Mouse (Mus musculus): ENCODE measurements around the gene Bmp7. TPM values are rescaled to one million over a fixed set of nuclear protein-coding genes. Genes with fewer than 3 reads are reported as not detected.

The Bmp7 gene
- polyA plus RNA-seq (2014; fragmentation: Nextera tagmentation; extraction: Ambion mirVana), result 8.7 and 11.4 TPM in 2 replicates

DNA sequence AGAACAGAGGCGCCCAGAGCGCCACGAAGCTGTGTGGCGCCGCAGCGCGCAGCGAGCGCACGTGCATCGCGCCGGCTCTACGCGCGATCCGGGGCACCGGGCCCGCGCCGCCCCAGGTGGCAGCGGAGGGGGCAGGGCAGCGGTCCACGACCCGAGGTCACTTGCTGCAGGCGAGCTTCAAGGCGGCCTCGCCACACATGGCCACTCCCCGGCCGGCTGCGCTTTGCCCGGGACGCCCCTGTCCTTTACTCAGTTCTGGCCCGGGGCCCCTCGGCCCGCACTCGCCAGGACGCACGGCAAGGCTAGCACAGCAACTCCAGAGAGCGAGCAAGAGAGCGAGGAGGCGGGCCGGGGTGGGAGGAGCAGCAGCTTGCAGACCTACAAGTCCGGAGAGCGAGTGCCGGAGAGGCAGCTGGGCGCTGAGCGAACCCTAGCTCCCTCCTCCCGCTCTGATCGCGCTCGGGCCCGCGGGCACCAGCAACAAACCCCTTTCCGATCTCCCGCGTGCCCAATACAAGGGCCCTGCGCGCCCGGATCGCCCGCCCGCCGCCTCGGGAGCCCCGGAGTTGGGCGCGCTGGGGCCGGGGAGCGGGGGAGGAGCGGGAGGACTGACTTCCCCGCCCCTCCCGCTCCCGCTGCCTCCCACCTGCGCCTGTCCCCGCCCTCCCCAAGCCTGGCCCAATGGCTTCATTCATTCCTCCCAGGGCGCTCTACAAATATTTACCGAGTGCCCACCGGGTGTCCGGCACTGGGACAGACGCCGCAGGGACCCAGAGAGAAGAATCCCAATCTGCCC lies at the start of gene Bmp7:
Gene Bmp7, minus strand, starts transcription at position 319 of the 796 bp plus-strand sequence.
- Histone ChIP-seq H3K9me3 (replicated peaks; ENCODE audit: control insufficient read depth, low read length) (no peaks in the 10 kb centered on the region), H3K4me1 (ENCODE audit: control insufficient read depth, insufficient read depth, low read length) (peaks cover 20% of the 10 kb centered on the region), H3K4me2 (ENCODE audit: low read length) (peak within 1 kb of the TSS; percentile 93), H3K36me3 (ENCODE audit: control insufficient read depth, insufficient read depth, low read length) (no peaks in the 10 kb centered on the region), H3K27ac (ENCODE audit: low read depth, low read length) (peak within 1 kb of the TSS; percentile 33), H3K9ac (ENCODE audit: low read length) (peak within 1 kb of the TSS; percentile 53), H3K27me3 (replicated peaks; ENCODE audit: control insufficient read depth, insufficient read depth, low read length) (peaks cover 68% of the 10 kb centered on the region), H3K4me3 (ENCODE audit: low read depth, low read length) (peak within 1 kb of the TSS; percentile 43)
- DNase-seq (ENCODE audit: low spot score), result peak; percentile 70
- WGBS, result under 1% methylated on average over 76 of the region's 82 CpGs
- peak; percentile 60 for ATAC-seq

DNA sequence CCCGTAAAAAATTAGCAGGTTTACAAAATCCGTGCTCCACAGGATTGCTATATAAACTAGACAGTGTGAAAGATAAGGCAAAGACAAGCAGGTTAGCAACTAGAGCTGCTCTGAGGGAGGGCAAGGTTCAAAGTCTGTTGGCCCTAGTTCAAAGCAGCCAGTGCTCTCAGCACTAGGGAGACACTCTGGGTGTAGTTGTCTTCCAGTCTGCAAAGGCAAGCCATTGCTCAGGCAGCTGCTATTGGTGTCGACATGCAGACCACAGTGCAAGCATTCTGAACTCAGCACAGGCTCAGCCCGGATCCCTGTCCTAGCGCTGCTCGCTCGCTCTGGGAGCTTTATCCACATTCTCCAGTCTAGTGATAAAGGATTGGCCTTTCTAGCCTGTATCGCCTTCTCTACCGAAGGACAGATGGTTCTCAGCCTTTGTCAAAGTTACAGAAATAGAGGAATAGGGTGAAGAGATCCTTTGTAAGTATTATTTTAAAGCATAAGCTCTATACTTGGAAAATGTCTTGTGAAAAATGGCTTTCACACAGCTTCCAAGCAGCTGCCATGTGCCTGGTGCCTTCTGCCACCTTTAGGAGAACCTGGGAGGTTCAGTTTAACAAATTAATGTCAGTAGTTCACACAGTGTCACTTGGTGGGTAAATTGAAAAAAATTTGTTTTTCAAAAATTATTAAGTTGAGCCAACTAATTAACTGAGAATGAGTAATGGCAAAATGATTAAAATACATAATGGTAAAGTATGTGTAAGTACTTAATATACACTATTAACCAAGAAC lies 42.8 kb upstream of the Bmp7 start:
- Histone ChIP-seq H3K4me2 (ENCODE audit: low read length) (no peak overlapping the region), H3K9ac (ENCODE audit: low read length) (no peak overlapping the region), H3K27me3 (replicated peaks; ENCODE audit: control insufficient read depth, insufficient read depth, low read length) (no peaks in the 10 kb centered on the region), H3K27ac (ENCODE audit: low read depth, low read length) (no peak overlapping the region), H3K9me3 (replicated peaks; ENCODE audit: control insufficient read depth, low read length) (no peaks in the 10 kb centered on the region), H3K36me3 (ENCODE audit: control insufficient read depth, insufficient read depth, low read length) (no peaks in the 10 kb centered on the region), H3K4me1 (ENCODE audit: control insufficient read depth, insufficient read depth, low read length) (0 out of 2 replicates have a peak, but pooled peaks cover 2% of the 10 kb centered on the region), H3K4me3 (ENCODE audit: low read depth, low read length) (no peak overlapping the region)
- ATAC-seq (no peak), DNase-seq (ENCODE audit: low spot score) (no peak)
- 78% methylated on average over 9 of the region's 9 CpGs for WGBS

DNA sequence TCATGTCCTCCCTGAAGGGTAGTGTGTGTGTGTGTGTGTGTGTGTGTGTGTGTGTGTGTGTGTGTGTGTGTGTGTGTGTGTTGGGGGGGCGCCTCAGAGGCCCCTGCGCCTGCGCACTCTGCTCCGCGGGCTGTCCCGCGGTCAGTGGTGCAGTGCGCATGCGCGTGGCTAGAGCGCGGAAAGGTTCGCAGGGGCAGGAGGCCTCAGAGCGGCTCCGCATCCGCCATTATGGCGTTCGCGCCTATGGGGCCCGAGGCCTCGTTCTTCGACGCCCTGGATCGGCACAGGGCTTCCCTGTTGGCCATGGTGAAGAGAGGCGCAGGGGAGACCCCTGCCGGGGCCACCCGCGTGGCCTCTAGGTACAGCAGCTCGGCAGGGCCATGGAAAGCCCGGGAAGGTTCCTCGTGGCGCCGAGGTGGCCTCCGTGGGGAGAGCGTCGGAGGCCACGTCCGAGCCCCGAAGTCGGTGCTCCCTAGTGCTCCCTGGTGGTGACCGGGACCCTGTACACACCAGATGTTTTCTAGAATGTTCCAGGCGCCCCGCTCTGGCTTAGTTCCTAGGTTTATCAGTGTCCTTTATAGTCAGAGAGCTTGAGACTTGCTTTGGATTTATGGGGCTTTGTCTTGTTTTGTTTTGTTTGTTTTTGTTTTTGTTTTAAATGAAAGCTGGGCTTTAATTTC lies 39.7 kb upstream of the Bmp7 start:
- Histone ChIP-seq H3K4me3 (ENCODE audit: low read depth, low read length) (no peak overlapping the region), H3K4me2 (ENCODE audit: low read length) (no peak overlapping the region), H3K9me3 (replicated peaks; ENCODE audit: control insufficient read depth, low read length) (no peaks in the 10 kb centered on the region), H3K9ac (ENCODE audit: low read length) (no peak overlapping the region), H3K36me3 (ENCODE audit: control insufficient read depth, insufficient read depth, low read length) (no peaks in the 10 kb centered on the region), H3K4me1 (ENCODE audit: control insufficient read depth, insufficient read depth, low read length) (peaks cover 8% of the 10 kb centered on the region), H3K27ac (ENCODE audit: low read depth, low read length) (no peak overlapping the region), H3K27me3 (replicated peaks; ENCODE audit: control insufficient read depth, insufficient read depth, low read length) (no peaks in the 10 kb centered on the region)
- DNase-seq (ENCODE audit: low spot score) (no peak), ATAC-seq (no peak)
- WGBS, result 94% methylated on average over 43 of the region's 43 CpGs

DNA sequence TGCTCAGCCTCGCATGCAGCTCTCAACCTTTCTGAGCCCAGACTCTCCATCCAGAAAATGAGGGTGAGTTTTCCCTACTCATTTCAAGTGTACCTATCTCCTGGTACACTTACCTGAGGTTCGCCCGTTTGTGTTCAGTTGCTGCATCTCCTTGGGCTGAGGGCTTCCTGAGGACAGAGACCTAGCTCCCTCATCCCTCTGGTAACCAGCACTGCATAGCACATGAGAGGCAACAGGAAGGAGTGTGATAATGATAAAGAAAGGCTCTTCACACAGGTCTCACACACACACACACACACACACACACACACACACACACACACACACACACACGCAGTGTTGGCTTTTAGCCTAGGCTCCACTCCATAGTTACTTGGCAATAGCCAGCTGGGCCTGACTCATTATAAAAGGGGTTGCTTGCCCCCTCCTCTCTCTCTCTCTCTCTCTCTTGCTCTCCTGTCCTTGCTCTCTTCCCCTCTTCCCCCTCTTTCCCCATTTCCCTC lies 38.1 kb upstream of the Bmp7 start:
- Histone ChIP-seq H3K4me1 (ENCODE audit: control insufficient read depth, insufficient read depth, low read length) (peaks cover 8% of the 10 kb centered on the region), H3K4me3 (ENCODE audit: low read depth, low read length) (no peak overlapping the region), H3K9me3 (replicated peaks; ENCODE audit: control insufficient read depth, low read length) (no peaks in the 10 kb centered on the region), H3K9ac (ENCODE audit: low read length) (no peak overlapping the region), H3K27me3 (replicated peaks; ENCODE audit: control insufficient read depth, insufficient read depth, low read length) (no peaks in the 10 kb centered on the region), H3K36me3 (ENCODE audit: control insufficient read depth, insufficient read depth, low read length) (no peaks in the 10 kb centered on the region), H3K27ac (ENCODE audit: low read depth, low read length) (no peak overlapping the region), H3K4me2 (ENCODE audit: low read length) (no peak overlapping the region)
- peak; percentile 40; the same call in 1 of the 2 replicates for ATAC-seq
- 40% methylated on average over 4 of the region's 4 CpGs for WGBS
- DNase-seq (ENCODE audit: low spot score), result peak; percentile 56

DNA sequence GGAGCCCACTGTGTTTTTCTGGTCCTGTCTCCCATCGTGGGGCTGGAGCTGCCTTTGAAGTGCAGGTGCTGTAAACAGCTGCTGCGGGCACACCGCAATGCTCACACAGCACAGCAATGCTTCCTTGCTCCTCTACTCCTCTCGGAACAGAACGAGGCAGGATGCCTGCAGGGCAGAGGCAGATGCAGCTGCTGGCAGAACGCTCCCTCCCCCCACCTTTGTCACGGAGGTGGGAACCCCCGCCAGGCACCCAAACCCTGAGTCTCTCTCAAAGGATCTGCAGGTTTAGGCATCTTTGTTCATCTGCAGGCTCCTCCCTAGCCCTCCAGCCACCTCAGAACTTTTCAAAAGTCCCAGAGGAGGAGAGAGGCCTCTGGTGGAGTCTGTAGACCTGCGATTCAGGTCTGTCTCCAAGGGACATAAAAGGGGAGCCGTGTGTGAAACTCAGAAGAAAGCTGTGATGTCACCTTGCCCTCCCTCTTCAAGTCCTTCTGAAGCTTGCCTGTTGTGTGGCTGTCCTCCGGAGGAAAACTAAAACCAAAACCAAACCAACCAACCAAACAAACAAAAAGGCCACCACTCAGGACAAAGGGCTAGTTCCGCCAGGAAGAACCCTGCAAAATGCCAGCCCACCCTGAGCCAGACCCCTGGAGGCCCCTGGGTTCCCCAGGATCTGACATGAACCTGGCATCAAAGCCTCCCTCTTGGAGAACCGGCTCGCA lies 37.4 kb upstream of the Bmp7 start, which contains the start of gene Spo11:
Gene Spo11, plus strand, starts transcription at position 292 of the 722 bp plus-strand sequence.
- Histone ChIP-seq H3K9me3 (replicated peaks; ENCODE audit: control insufficient read depth, low read length) (no peaks in the 10 kb centered on the region), H3K36me3 (ENCODE audit: control insufficient read depth, insufficient read depth, low read length) (no peaks in the 10 kb centered on the region), H3K27me3 (replicated peaks; ENCODE audit: control insufficient read depth, insufficient read depth, low read length) (no peaks in the 10 kb centered on the region), H3K4me3 (ENCODE audit: low read depth, low read length) (no peak within 1 kb of the TSS), H3K9ac (ENCODE audit: low read length) (peak within 1 kb of the TSS; percentile 37; the same call in 1 of the 2 replicates), H3K27ac (ENCODE audit: low read depth, low read length) (no peak within 1 kb of the TSS), H3K4me2 (ENCODE audit: low read length) (peak within 1 kb of the TSS; percentile 32), H3K4me1 (ENCODE audit: control insufficient read depth, insufficient read depth, low read length) (peaks cover 8% of the 10 kb centered on the region)
- ATAC-seq, result peak; percentile 44; the same call in 1 of the 2 replicates
- WGBS, result 9% methylated on average over 14 of the region's 14 CpGs
- peak; percentile 46 for DNase-seq (ENCODE audit: low spot score)

DNA sequence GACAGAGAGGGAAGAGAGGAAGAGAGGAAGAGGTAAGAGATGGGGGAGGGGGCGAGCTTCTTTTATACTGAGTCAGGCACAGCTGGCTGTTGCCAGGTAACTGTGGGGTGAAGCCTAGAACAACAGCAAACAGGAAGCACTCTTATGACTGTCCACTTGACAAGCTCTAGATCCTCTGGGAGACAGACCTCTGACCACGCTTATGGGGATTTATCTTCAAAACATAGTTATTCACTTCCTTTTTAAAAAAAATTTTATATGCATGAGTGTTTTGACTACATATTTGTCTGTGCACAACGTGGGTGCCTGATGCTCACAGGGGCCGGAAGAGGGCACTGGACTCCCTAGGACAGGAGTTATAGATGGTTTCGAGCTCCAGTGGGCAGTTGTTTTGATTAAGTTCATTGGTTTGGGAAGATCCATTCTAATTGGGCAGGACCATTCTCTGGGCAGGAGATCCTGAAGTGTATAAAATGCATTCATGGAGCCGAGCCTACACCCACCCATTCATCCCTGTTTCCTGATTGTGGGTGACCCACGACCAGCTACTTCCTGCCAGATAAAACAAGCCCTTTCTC lies 36.6 kb upstream of the Bmp7 start:
- ATAC-seq (no peak), DNase-seq (ENCODE audit: low spot score) (no peak)
- Histone ChIP-seq H3K4me1 (ENCODE audit: control insufficient read depth, insufficient read depth, low read length) (peaks cover 8% of the 10 kb centered on the region), H3K27me3 (replicated peaks; ENCODE audit: control insufficient read depth, insufficient read depth, low read length) (no peaks in the 10 kb centered on the region), H3K9ac (ENCODE audit: low read length) (peak overlapping the region; percentile 37; the same call in 1 of the 2 replicates), H3K27ac (ENCODE audit: low read depth, low read length) (no peak overlapping the region), H3K4me2 (ENCODE audit: low read length) (peak overlapping the region; percentile 32), H3K4me3 (ENCODE audit: low read depth, low read length) (no peak overlapping the region), H3K9me3 (replicated peaks; ENCODE audit: control insufficient read depth, low read length) (no peaks in the 10 kb centered on the region), H3K36me3 (ENCODE audit: control insufficient read depth, insufficient read depth, low read length) (no peaks in the 10 kb centered on the region)
- 22% methylated on average over 7 of the region's 7 CpGs for WGBS

DNA sequence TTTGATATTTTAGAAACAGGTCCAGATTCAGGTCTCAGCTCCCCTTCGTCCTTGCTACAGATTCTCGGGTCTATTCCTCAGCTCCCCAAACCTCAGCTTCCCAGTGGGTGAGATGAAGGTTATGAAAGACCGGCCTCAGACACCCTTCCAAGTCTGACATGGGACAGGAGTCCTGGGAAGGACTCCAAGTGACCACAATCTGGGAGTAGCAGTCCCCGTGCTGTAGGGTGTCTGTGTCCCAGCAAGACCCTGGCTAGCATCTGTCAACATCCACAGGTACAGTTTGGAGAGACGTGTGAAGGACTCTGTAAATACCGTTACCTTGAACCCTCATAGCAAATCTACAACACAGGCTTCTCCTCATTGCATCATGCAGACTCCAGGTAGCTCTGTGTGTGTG lies 35.0 kb upstream of the Bmp7 start:
- H3K36me3 ChIP-seq (ENCODE audit: control insufficient read depth, insufficient read depth, low read length), result no peaks in the 10 kb centered on the region
- no peaks in the 10 kb centered on the region for H3K9me3 ChIP-seq (replicated peaks; ENCODE audit: control insufficient read depth, low read length)
- ATAC-seq (no peak), DNase-seq (ENCODE audit: low spot score) (no peak)
- H3K27ac ChIP-seq (ENCODE audit: low read depth, low read length), result no peak overlapping the region
- no peak overlapping the region for H3K4me3 ChIP-seq (ENCODE audit: low read depth, low read length)
- 84% methylated on average over 6 of the region's 6 CpGs for WGBS
- no peak overlapping the region for H3K4me2 ChIP-seq (ENCODE audit: low read length)
- H3K4me1 ChIP-seq (ENCODE audit: control insufficient read depth, insufficient read depth, low read length), result peaks cover 8% of the 10 kb centered on the region
- no peak overlapping the region for H3K9ac ChIP-seq (ENCODE audit: low read length)
- no peaks in the 10 kb centered on the region for H3K27me3 ChIP-seq (replicated peaks; ENCODE audit: control insufficient read depth, insufficient read depth, low read length)

DNA sequence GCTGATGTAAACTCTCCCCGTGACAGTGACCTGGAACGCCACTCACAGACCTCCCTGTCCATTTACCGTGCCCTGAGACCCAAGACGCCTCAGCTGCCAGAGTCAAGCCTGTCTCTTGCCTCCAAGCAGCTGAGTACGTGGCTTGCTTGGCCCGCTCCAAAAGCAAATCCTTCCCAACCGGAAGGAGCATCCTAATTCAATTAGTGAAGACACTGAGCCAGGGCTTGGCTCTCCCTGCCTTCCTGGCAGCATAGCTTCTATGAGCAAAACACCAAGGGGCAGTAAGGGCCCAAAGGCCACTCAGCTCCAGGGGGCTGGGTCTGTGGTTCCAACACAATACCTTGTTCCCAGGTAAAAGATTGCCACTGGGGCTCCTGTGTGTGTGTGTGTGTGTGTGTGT lies 34.6 kb upstream of the Bmp7 start:
- H3K4me3 ChIP-seq (ENCODE audit: low read depth, low read length), result no peak overlapping the region
- DNase-seq (ENCODE audit: low spot score) (no peak), ATAC-seq (no peak)
- 31% methylated on average over 7 of the region's 7 CpGs for WGBS
- H3K9ac ChIP-seq (ENCODE audit: low read length), result no peak overlapping the region
- no peak overlapping the region for H3K27ac ChIP-seq (ENCODE audit: low read depth, low read length)
- H3K4me2 ChIP-seq (ENCODE audit: low read length), result no peak overlapping the region
- H3K27me3 ChIP-seq (replicated peaks; ENCODE audit: control insufficient read depth, insufficient read depth, low read length), result no peaks in the 10 kb centered on the region
- no peaks in the 10 kb centered on the region for H3K36me3 ChIP-seq (ENCODE audit: control insufficient read depth, insufficient read depth, low read length)
- peaks cover 8% of the 10 kb centered on the region for H3K4me1 ChIP-seq (ENCODE audit: control insufficient read depth, insufficient read depth, low read length)
- H3K9me3 ChIP-seq (replicated peaks; ENCODE audit: control insufficient read depth, low read length), result no peaks in the 10 kb centered on the region

Data from forebrain, embryonic 14.5 days (tissue).